Mouse (Mus musculus): ENCODE results near the gene Stum.
"Not testable (repeated sequence)": the region's sequence is repeated elsewhere in the genome, so short reads cannot be mapped to it uniquely, and the experiment has no call there.

Gene Stum

GRCm38 (mm10) chr1:180405576-180406335, 77.5 kb downstream of the Stum start:
- DNase-seq (ENCODE audit: low spot score), result no peak

DNA sequence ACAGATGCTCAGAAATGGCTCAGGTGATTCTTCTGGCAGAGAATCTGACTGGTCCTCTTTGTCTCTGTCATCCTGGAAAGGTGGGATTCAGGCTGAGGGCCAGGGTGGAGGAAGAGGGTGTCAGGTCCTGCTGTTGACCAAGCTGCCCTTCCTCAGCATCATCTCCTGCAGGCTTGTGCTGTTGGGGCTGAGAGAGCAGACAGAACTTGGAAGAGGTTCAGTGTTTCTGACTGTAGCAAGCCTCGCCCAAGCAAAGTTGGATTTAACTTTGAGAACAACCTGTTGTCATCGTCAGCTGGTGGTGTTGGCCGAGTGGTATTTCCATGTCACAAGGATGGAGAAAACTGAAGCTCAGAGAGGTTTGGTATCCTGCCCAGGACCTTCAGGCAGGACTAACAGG, 78.6 kb downstream of the Stum start:
- DNase-seq (ENCODE audit: low spot score), result no peak

DNA sequence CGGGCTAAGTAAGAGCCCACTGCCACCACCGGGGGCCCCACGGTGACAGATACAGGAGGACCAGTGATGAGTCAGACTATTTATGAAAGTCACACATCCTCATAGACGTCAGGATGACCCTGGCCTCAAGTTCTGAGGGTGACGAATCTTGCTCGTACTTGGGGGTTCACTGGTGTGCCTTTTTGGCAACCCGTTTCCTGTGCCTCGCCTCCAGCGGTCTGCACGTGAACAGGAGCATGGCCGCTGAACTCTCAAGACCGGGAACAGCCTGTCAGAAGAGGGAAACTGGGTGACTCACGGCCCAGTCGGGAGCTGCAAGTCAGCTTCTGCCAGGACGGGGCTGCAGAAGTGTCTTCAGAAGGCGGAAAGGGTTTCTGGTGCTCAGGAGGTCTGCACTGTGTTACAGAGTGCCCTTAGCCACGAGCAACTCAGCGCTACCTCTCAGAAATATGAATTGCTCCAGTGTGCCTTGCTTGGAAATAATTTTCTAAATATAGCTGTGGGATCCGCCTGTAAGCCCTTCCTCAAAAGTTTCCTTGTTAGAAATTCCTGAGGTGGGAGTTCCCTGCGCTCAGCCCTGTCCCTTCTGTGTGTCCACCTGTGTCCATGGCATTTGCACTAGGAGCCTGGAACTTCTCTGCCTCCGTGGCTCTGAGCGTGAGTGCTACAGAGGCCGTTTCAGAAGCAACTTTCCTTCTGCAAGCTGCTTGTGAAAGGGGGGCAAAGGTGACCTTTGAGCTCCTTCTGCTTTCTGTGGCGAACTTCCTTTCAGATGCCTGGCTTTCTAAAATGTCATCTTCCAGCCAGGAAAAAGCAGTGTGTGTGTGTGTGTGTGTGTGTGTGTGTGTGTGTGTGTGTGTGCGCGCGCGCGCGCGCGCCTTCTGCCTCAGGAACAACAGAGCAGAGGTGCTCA, 79.4 kb downstream of the Stum start:
- no peak for DNase-seq (ENCODE audit: low spot score)

DNA sequence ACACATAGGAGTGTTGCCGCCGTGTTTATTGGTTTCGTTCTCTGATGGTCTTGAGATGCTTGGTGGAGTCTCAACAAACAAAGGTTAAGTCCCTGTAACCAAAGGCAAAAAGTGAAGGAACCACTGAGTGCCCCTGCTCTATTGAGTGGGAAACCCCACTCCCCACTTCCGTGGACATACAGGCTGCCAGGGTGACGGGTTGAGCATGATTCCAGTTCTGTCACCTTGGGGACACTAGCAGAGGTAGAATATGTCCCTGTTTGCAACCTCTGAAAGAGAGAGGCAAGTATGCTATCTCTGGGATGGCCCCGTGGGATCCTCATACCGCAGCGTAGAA, 80.0 kb downstream of the Stum start:
- no peak for DNase-seq (ENCODE audit: low spot score)

- no peak for DNase-seq (ENCODE audit: low spot score)
Observed at GRCm38 (mm10) chr1:180402481-180403081, 80.7 kb downstream of the Stum start.

GRCm38 (mm10) chr1:180401725-180402124, 81.6 kb downstream of the Stum start:
- no peak for DNase-seq (ENCODE audit: low spot score)

GRCm38 (mm10) chr1:180400691-180401455, 82.4 kb downstream of the Stum start:
- no peak for DNase-seq (ENCODE audit: low spot score)

- DNase-seq (ENCODE audit: low spot score), result no peak
Observed at GRCm38 (mm10) chr1:180398446-180398845, 84.9 kb downstream of the Stum start.

GRCm38 (mm10) chr1:180397734-180398133, 85.6 kb downstream of the Stum start:
- no peak for DNase-seq (ENCODE audit: low spot score)

GRCm38 (mm10) chr1:180393873-180394272, 89.4 kb downstream of the Stum start:
- DNase-seq (ENCODE audit: low spot score), result no peak

DNA sequence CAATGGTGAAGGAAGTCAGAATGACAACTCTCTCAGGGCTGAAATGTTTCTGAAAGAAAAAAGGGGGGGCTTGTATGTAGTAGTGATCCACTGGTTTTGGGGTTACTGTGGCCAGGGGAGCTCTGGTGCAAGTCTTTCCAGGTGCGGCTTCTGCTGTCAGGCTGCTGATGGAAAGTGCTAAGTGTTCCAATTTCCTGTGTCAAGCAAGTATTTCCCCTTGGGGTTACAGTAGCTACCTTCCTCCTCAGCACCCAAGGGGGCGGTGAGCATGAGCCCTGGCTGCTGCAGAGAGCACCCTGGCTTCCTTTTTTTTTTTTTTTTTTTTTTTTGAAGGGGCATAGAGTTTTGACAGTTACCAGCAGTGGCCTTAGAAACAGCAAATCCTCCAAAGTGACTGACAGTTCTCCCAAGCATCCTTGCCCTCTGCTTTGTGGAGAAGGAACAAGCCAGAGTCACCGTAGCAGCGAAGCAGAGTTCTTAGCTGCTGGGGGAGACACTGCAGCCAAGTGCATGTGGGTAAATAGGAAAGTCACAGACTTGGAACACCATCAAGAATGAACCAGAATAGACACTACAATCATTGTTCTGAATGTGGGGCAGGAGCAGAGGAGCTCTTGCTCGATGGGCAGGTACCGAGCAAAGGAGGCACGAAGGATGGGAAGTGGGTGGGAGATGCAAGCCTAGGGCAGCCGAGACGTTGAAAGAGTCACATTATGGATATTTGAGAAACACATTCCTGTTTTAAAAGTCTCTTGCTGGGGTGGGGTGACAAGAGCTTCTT, 90.1 kb downstream of the Stum start:
- no peak for DNase-seq (ENCODE audit: low spot score)

GRCm38 (mm10) chr1:180392137-180392798, 91.0 kb downstream of the Stum start:
- DNase-seq (ENCODE audit: low spot score), result no peak

DNA sequence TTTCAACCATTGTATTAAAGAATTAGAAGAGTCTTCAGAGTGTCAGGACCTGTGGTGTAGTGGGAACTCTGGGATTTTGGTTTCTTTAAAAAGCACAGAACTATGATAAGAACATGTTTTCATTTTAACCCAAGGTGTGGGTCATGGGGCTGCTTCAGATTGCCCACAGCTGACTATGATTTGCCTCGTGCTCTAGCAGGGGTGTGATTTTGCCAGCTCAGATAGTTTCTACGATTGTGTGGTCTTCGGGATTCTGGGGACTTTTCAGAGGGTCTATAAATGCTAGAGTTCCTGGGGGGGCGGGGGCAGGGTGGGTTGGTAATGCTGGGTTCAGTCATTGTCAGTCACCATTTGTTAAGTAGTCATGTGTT, 91.7 kb downstream of the Stum start:
- no peak for DNase-seq (ENCODE audit: low spot score)

DNA sequence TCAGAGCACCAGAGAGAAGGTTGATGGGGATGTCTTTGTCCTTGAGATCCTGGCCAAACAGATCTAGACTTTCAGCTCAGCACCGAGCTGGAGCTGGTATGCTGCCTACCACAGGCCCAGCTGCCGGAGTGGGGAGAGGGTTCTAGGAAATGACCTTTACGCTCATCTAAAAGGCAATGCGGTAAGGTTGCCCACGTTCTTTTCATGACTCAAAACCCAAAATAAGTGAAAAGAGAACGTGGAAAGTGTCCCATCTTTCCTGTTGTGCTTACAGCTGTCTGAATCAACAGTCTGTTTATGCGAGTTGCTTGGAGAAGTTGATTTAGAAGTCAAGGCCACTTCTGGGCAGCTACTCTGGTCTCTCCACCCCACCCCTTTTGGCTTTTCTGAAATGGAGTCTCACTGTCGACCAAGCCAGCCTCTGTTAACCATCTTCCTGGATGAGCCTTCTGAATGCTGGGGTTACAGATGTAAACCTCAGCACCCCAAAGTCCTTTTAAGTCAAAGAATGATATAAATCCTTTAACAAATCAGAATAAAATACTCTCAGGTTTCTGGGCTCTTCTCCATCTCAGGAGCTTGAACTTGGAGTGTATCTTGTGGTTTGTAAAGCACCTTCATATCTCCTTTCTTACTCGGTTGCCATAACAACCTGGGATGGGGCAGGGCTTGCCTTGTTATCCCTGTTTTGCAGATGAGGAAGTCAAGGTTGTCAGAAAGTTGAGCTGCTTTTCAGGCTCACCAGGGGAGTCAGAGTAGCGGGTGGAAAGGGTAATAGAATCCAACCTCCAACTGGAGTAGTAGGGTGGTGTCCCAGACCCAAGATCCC, 92.3 kb downstream of the Stum start:
- no peak for DNase-seq (ENCODE audit: low spot score)

GRCm38 (mm10) chr1:180390321-180390731, 93.0 kb downstream of the Stum start:
- DNase-seq (ENCODE audit: low spot score), result no peak

- not testable (repeated sequence) for DNase-seq (ENCODE audit: low spot score)
Observed at GRCm38 (mm10) chr1:180389213-180389760, 94.0 kb downstream of the Stum start.

GRCm38 (mm10) chr1:180388481-180388880, 94.8 kb downstream of the Stum start:
- no peak for DNase-seq (ENCODE audit: low spot score)

DNA sequence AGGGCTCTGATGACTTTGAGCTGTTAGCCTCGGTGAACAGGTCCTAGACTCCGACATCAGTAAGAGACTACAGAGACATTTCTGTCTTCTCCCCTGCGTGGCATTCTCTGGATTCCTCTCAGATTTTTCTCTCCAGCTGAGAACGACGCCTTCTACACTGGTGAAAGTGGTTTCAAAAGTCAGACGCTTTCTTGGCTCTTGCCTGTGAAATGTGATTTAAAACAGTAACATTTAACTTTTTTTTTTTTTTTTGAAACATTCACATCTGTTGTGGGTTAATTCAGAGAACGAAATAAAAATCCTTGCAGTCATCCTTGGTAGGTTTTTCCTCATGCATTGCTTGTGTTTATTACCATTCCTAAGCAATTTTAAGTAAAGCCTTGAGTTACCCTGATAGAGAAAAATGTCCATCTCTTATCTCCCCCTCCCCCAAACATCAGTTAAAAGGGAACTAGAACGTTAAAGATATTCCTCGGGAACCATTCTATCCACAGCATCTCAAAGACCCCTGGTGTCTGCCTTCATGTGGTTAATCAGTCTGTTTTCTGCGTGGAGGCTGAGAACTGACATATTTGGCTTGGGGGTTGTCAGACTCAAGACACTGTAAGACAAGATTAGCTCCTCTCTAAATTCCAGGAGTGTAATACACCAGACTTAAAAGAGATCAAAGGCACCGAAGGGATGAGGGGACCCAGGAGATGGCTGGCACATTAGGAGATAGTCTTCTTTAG, 95.4 kb downstream of the Stum start:
- no peak for DNase-seq (ENCODE audit: low spot score)
